In genomic region chr4:134596816-134597692, GRCm38 (mm10) we compare ENCODE assay signal across 16 mouse cellular contexts. TPM values are rescaled to one million over a fixed set of nuclear protein-coding genes. Genes with fewer than 3 reads are reported as not detected.
DNase-seq lines count a peak whose midpoint lies in the region; ATAC-seq and TF ChIP-seq lines count a peak whose summit lies in the region.
"Had no signal": no experiment of that assay in that cellular context is flagged by ENCODE, and none has a peak within 500 bp of the region (broad histone marks: within the 10 kb centered on the region; RNA-seq: fewer than 3 reads in every experiment).

No protein-coding gene starts in this region.

- no peak for DNase-seq in frontal cortex, postnatal 36 days (ENCODE audit: low spot score in 2 of 2)
- no peak for DNase-seq in midbrain, embryonic 10.5 days (ENCODE audit: low spot score)
- no peak for DNase-seq in B cell, adult 2 months
- no peak for DNase-seq in thymus, postnatal 36 days
- DNase-seq: liver, postnatal 0 days; right cerebral cortex, postnatal 4 days had no signal

- 88% methylated on average over 10 of the region's 10 CpGs for WGBS in midbrain, embryonic 10.5 days
- WGBS in midbrain, embryonic 16.5 days: 83% methylated on average over 10 of the region's 10 CpGs
- 58% methylated on average over 10 of the region's 10 CpGs for WGBS in heart, embryonic 12.5 days

- no peak overlapping the region for H3ac ChIP-seq in myocyte (ENCODE audit: control insufficient read depth, insufficient read length)

- H3K4me1 ChIP-seq in midbrain, embryonic 10.5 days: peaks cover 16% of the 10 kb centered on the region
- H3K4me1 ChIP-seq in midbrain, embryonic 16.5 days (ENCODE audit: control insufficient read depth, insufficient read depth, low read length): peaks cover 6% of the 10 kb centered on the region; the same call in 1 of the 2 replicates
- peaks cover 40% of the 10 kb centered on the region for H3K4me1 ChIP-seq in heart, embryonic 12.5 days (replicated peaks)

- H3K4me3 ChIP-seq in midbrain, embryonic 10.5 days: no peak overlapping the region
- H3K4me3 ChIP-seq in midbrain, embryonic 16.5 days (ENCODE audit: low read depth, low read length): no peak overlapping the region
- H3K4me3 ChIP-seq in heart, embryonic 12.5 days: no peak overlapping the region
- no peak overlapping the region for H3K4me3 ChIP-seq in myocyte
- H3K4me3 ChIP-seq: forebrain, embryonic 15.5 days; midbrain, embryonic 12.5 days; neural tube, embryonic 15.5 days had no signal

- no peaks in the 10 kb centered on the region for H3K36me3 ChIP-seq in midbrain, embryonic 10.5 days
- no peaks in the 10 kb centered on the region for H3K36me3 ChIP-seq in midbrain, embryonic 16.5 days (ENCODE audit: control insufficient read depth, insufficient read depth, low read length)
- no peaks in the 10 kb centered on the region for H3K36me3 ChIP-seq in heart, embryonic 12.5 days
- H3K36me3 ChIP-seq in myocyte (ENCODE audit: control insufficient read depth, insufficient read depth): no peaks in the 10 kb centered on the region
- H3K36me3 ChIP-seq: forebrain, embryonic 15.5 days; G1E; midbrain, embryonic 12.5 days; neural tube, embryonic 15.5 days had no signal

- no peak overlapping the region for H3K4me2 ChIP-seq in midbrain, embryonic 16.5 days (ENCODE audit: low read length)
- peak overlapping the region; percentile 22; the same call in 1 of the 2 replicates for H3K4me2 ChIP-seq in heart, embryonic 12.5 days
- H3K4me2 ChIP-seq in myocyte (ENCODE audit: low read depth): peak overlapping the region; percentile 38
- H3K4me2 ChIP-seq: forebrain, embryonic 15.5 days; midbrain, embryonic 12.5 days; neural tube, embryonic 15.5 days had no signal

- H3K27ac ChIP-seq in midbrain, embryonic 10.5 days (replicated peaks): peak overlapping the region; percentile 4; the same call in 1 of the 2 replicates
- H3K27ac ChIP-seq in midbrain, embryonic 16.5 days (ENCODE audit: low read length): no peak overlapping the region
- peak overlapping the region; percentile 14; the same call in 1 of the 2 replicates for H3K27ac ChIP-seq in heart, embryonic 12.5 days (ENCODE audit: poor library complexity, severe bottlenecking)
- H3K27ac ChIP-seq: forebrain, embryonic 15.5 days; kidney, postnatal 0 days; midbrain, embryonic 12.5 days; neural tube, embryonic 15.5 days had no signal

- TF ChIP-seq POLR2A in myocyte (IDR thresholded peaks at IDR 0.05; ENCODE audit: insufficient read length, low read depth): no peak

- peak; percentile 48; the same call in 1 of the 2 replicates for ATAC-seq in frontal cortex, adult (ENCODE audit: low TSS enrichment)
- no peak for ATAC-seq in midbrain, embryonic 16.5 days
- ATAC-seq in heart, embryonic 12.5 days (ENCODE audit: insufficient number of reproducible peaks, low FRiP score): no peak
- ATAC-seq: forebrain, embryonic 15.5 days; hindbrain, embryonic 16.5 days; liver, postnatal 0 days had no signal

- no peaks in the 10 kb centered on the region for H3K9me3 ChIP-seq in midbrain, embryonic 10.5 days (replicated peaks)
- no peaks in the 10 kb centered on the region for H3K9me3 ChIP-seq in midbrain, embryonic 16.5 days (replicated peaks; ENCODE audit: control insufficient read depth, low read length, poor library complexity, severe bottlenecking)
- H3K9me3 ChIP-seq in heart, embryonic 12.5 days (replicated peaks): no peaks in the 10 kb centered on the region
- H3K9me3 ChIP-seq: forebrain, embryonic 15.5 days; G1E; midbrain, embryonic 12.5 days; neural tube, embryonic 15.5 days had no signal

- H3K9ac ChIP-seq in midbrain, embryonic 16.5 days (ENCODE audit: low read depth, low read length): no peak overlapping the region
- H3K9ac ChIP-seq in heart, embryonic 12.5 days: no peak overlapping the region
- H3K9ac ChIP-seq: forebrain, embryonic 15.5 days; liver, postnatal 0 days; midbrain, embryonic 12.5 days; neural tube, embryonic 15.5 days had no signal

- peaks cover 4% of the 10 kb centered on the region for H3K79me2 ChIP-seq in myocyte (ENCODE audit: control insufficient read depth, insufficient read depth)

- no peaks in the 10 kb centered on the region for H3K27me3 ChIP-seq in midbrain, embryonic 10.5 days (ENCODE audit: low read depth, poor library complexity, severe bottlenecking)
- H3K27me3 ChIP-seq in midbrain, embryonic 16.5 days (ENCODE audit: control insufficient read depth, insufficient read depth, low read depth, low read length): no peaks in the 10 kb centered on the region
- H3K27me3 ChIP-seq in heart, embryonic 12.5 days (replicated peaks): no peaks in the 10 kb centered on the region
- H3K27me3 ChIP-seq in myocyte (ENCODE audit: control insufficient read depth, insufficient read depth, insufficient read length): no peaks in the 10 kb centered on the region
- H3K27me3 ChIP-seq: forebrain, embryonic 15.5 days; midbrain, embryonic 12.5 days; neural tube, embryonic 15.5 days had no signal

TF ChIP-seq in myocyte, 11 proteins besides CTCF, POLR2A, EP300 and RAD21:
- TF ChIP-seq SRF (IDR thresholded peaks at IDR 0.05; ENCODE audit: control insufficient read depth, insufficient read length, low read depth) (no peak), MYOD1 (IDR thresholded peaks at IDR 0.05; ENCODE audit: control insufficient read depth in 1 of 3, insufficient read length in 2 of 3, low read depth in 2 of 3) (peak; percentile 61 to 95 (median 90)), TCF3 (IDR thresholded peaks at IDR 0.05; ENCODE audit: insufficient read length, low read depth) (peak; percentile 67), MAX (IDR thresholded peaks at IDR 0.05; ENCODE audit: low read depth) (no peak), TCF12 (IDR thresholded peaks at IDR 0.05; ENCODE audit: insufficient read depth, poor library complexity, severe bottlenecking) (peak; percentile 82), USF1 (IDR thresholded peaks at IDR 0.05; ENCODE audit: low read depth) (no peak), REST (IDR thresholded peaks at IDR 0.05; ENCODE audit: insufficient read depth, insufficient read length) (no peak), CEBPB (IDR thresholded peaks at IDR 0.05; ENCODE audit: insufficient read depth, poor library complexity, severe bottlenecking) (no peak), E2F4 (IDR thresholded peaks at IDR 0.05; ENCODE audit: insufficient read depth) (no peak), POLR2AphosphoS2 (IDR thresholded peaks at IDR 0.05; ENCODE audit: insufficient read length, low read depth) (no peak), MYOG (IDR thresholded peaks at IDR 0.05; ENCODE audit: control insufficient read depth in 1 of 3, insufficient read depth in 1 of 3, insufficient read length in 2 of 3, low read depth in 2 of 3) (peak; percentile 83 to 95 (median 88))

RNA-seq across cellular contexts. Expression of gene Selenon, which starts 45.1 kb away (rescaled TPM):
- 8.4 and 8.6 TPM in 2 replicates for polyA plus RNA-seq in midbrain, embryonic 10.5 days (2016; fragmentation: Nextera tagmentation; extraction: Ambion mirVana)
- polyA plus RNA-seq in midbrain, embryonic 16.5 days (2015; fragmentation: Nextera tagmentation; extraction: Ambion mirVana): 6.7 and 9.2 TPM in 2 replicates
- 31.7 and 31.9 TPM in 2 replicates for polyA plus RNA-seq in heart, embryonic 12.5 days (2016; fragmentation: Nextera tagmentation; extraction: Ambion mirVana)
- 35.7 TPM for polyA plus RNA-seq in myocyte (2012; fragmentation: generic; extraction: Trizol)
- polyA plus RNA-seq: G1E had no signal
